Mouse (Mus musculus) heart, adult 2 months (tissue): ENCODE measurements around the gene Cacna1s. TPM values are rescaled to one million over a fixed set of nuclear protein-coding genes. Genes with fewer than 3 reads are reported as not detected.

Source experiments
- DNase-seq, 2 experiments: peaks; one replicate each; pipeline ENCODE4 v3.0.0; 2021
- H3K27ac ChIP-seq: fragments of 200-600 bp; 2 replicates; pipeline ENCODE4 v1.8.1; 2022
- H3K27me3 ChIP-seq: fragments of 200-500 bp; 2 replicates; pipeline ENCODE4 v1.6.1; 2012; ENCODE audit warnings: mild to moderate bottlenecking, low read length, inconsistent platforms, mixed read lengths; ENCODE audit not compliant: control insufficient read depth, insufficient read depth
- H3K36me3 ChIP-seq: fragments of 200-500 bp; 2 replicates; pipeline ENCODE4 v1.6.1; 2012; ENCODE audit warnings: low read length, inconsistent platforms; ENCODE audit not compliant: control insufficient read depth, insufficient read depth
- H3K4me1 ChIP-seq: fragments of 200-500 bp; 2 replicates; pipeline ENCODE4 v1.6.1; 2011; ENCODE audit warnings: low read length; ENCODE audit not compliant: control insufficient read depth, insufficient read depth
- H3K4me3 ChIP-seq: fragments of 200-600 bp; 2 replicates; pipeline ENCODE4 v1.8.1; 2022
- H3K79me2 ChIP-seq: fragments of 200-500 bp; replicated peaks from 2 replicates; pipeline ENCODE4 v1.6.1; 2012; ENCODE audit warnings: mild to moderate bottlenecking, inconsistent platforms, low read length, moderate library complexity, mixed read lengths; ENCODE audit not compliant: control insufficient read depth, insufficient read depth
- H3K9ac ChIP-seq: fragments of 200-500 bp; 2 replicates; pipeline ENCODE4 v1.6.1; 2012; ENCODE audit warnings: low read depth, mild to moderate bottlenecking, control low read depth, inconsistent platforms, low read length, mixed read lengths
- CTCF ChIP-seq: fragments of 200-600 bp; IDR thresholded peaks from 2 replicates; pipeline ENCODE4 v1.8.1; 2022; ENCODE audit warnings: antibody characterized with exemption, mild to moderate bottlenecking, moderate library complexity
- EP300 ChIP-seq: fragments of 200-500 bp; IDR thresholded peaks from 2 replicates; pipeline ENCODE4 v1.6.1; 2011; ENCODE audit warnings: low read depth, low read length, control low read depth; ENCODE audit not compliant: insufficient read depth
- POLR2A ChIP-seq: fragments of 200-500 bp; IDR thresholded peaks from 2 replicates; pipeline ENCODE4 v1.6.1; 2011; ENCODE audit warnings: mild to moderate bottlenecking, low read depth, low read length, control low read depth; ENCODE audit not compliant: insufficient read depth
- WGBS: fragments of 180-500 bp; shearing (Covaris S2); methylation state at CpG from one replicate; pipeline ENCODE4 v1.1.7; 2018; 5-methylcytosine and 5-hydroxymethylcytosine counted together
- intact Hi-C: fragments of 180-260 bp; cut with DNase I; formaldehyde crosslinking; loops from one replicate; pipeline ENCODE4 v1.15.1; 2025
- polyA plus RNA-seq: library from polyadenylated mRNA; depleted of rRNA; stranded (reverse); fragments of >200 nt; gene quantifications from 2 replicates; pipeline ENCODE4 v1.2.3, GENCODE M21; 2012
- total RNA-seq, 2 experiments: library from RNA; stranded (reverse); gene quantifications; 2 replicates each; pipeline ENCODE4 v1.2.3; 2021

Gene Cacna1s
- total and polyA plus RNA-seq, 3 experiments = 8.0 to 11.4 (median 9.1) TPM

GRCm38 (mm10) chr1:136138191-136138830, 85.8 kb downstream of the Cacna1s start:
- TF ChIP-seq CTCF (no peak), POLR2A (no peak), EP300 (no peak)
- Histone ChIP-seq H3K4me1 (peaks cover 12% of the 10 kb centered on the region), H3K9ac (no peak overlapping the region), H3K4me3 (no peak overlapping the region), H3K27ac (no peak overlapping the region), H3K27me3 (no peaks in the 10 kb centered on the region), H3K36me3 (no peaks in the 10 kb centered on the region), H3K79me2 (no peaks in the 10 kb centered on the region)
- WGBS = 41% methylated on average over 10 of the region's 10 CpGs
- no peak for DNase-seq
- intact Hi-C loops = no loop called here

- Histone ChIP-seq H3K4me1 (peaks cover 8% of the 10 kb centered on the region), H3K4me3 (peak overlapping the region; percentile 55), H3K79me2 (no peaks in the 10 kb centered on the region), H3K27me3 (no peaks in the 10 kb centered on the region), H3K27ac (peak overlapping the region; percentile 62), H3K9ac (peak overlapping the region; percentile 59), H3K36me3 (no peaks in the 10 kb centered on the region)
- peak; percentile 61 for TF ChIP-seq POLR2A
- no peak for TF ChIP-seq EP300
- no peak for TF ChIP-seq CTCF
- intact Hi-C loops = no loop called here
- 4% methylated on average over 32 of the region's 32 CpGs for WGBS
- DNase-seq = peak; percentile 73 to 87
These were observed 87.6 kb downstream of the Cacna1s start for GRCm38 (mm10) chr1:136139990-136140640.

GRCm38 (mm10) chr1:136141176-136141950, 88.8 kb downstream of the Cacna1s start:
- no peak overlapping the region for H3K4me3 ChIP-seq
- H3K9ac ChIP-seq = no peak overlapping the region
- no peaks in the 10 kb centered on the region for H3K79me2 ChIP-seq
- no peak overlapping the region for H3K27ac ChIP-seq
- peaks cover 7% of the 10 kb centered on the region for H3K4me1 ChIP-seq
- H3K36me3 ChIP-seq = no peaks in the 10 kb centered on the region
- TF ChIP-seq CTCF (no peak), EP300 (no peak), POLR2A (no peak)
- DNase-seq = peak in 1 of 2 experiments; percentile 64
- no peaks in the 10 kb centered on the region for H3K27me3 ChIP-seq
- intact Hi-C loops = no loop called here
- WGBS = 83% methylated on average over 11 of the region's 11 CpGs

GRCm38 (mm10) chr1:136142336-136142735, 89.8 kb downstream of the Cacna1s start:
- DNase-seq = no peak
- 60% methylated on average over 6 of the region's 6 CpGs for WGBS
- no peaks in the 10 kb centered on the region for H3K79me2 ChIP-seq
- no peak overlapping the region for H3K9ac ChIP-seq
- H3K4me1 ChIP-seq = peaks cover 5% of the 10 kb centered on the region
- no peaks in the 10 kb centered on the region for H3K27me3 ChIP-seq
- TF ChIP-seq EP300 (no peak), POLR2A (no peak), CTCF (no peak)
- H3K4me3 ChIP-seq = no peak overlapping the region
- no peak overlapping the region for H3K27ac ChIP-seq
- intact Hi-C loops = no loop called here
- no peaks in the 10 kb centered on the region for H3K36me3 ChIP-seq

GRCm38 (mm10) chr1:136143514-136143913, 91.0 kb downstream of the Cacna1s start:
- no peak for DNase-seq
- no peaks in the 10 kb centered on the region for H3K27me3 ChIP-seq
- no peak overlapping the region for H3K4me3 ChIP-seq
- WGBS = 97% methylated on average over 10 of the region's 10 CpGs
- H3K79me2 ChIP-seq = no peaks in the 10 kb centered on the region
- no peak overlapping the region for H3K9ac ChIP-seq
- H3K27ac ChIP-seq = no peak overlapping the region
- TF ChIP-seq CTCF (no peak), POLR2A (no peak), EP300 (no peak)
- no peaks in the 10 kb centered on the region for H3K36me3 ChIP-seq
- intact Hi-C loops = no loop called here
- H3K4me1 ChIP-seq = no peaks in the 10 kb centered on the region; the same call in 1 of the 2 replicates

GRCm38 (mm10) chr1:136149702-136150101, 97.2 kb downstream of the Cacna1s start:
- no peak for DNase-seq
- TF ChIP-seq EP300 = no peak
- TF ChIP-seq CTCF = no peak
- TF ChIP-seq POLR2A = no peak
- intact Hi-C loops = no loop called here
- H3K4me1 ChIP-seq = no peaks in the 10 kb centered on the region
- no peaks in the 10 kb centered on the region for H3K36me3 ChIP-seq
- WGBS = 91% methylated on average over 9 of the region's 9 CpGs
- H3K27ac ChIP-seq = no peak overlapping the region
- no peaks in the 10 kb centered on the region for H3K79me2 ChIP-seq
- H3K9ac ChIP-seq = no peak overlapping the region
- H3K27me3 ChIP-seq = no peaks in the 10 kb centered on the region
- no peak overlapping the region for H3K4me3 ChIP-seq
